Mouse (Mus musculus): Measurements from ENCODE around the gene Mgst3.
"Not testable (repeated sequence)": the region's sequence is repeated elsewhere in the genome, so short reads cannot be mapped to it uniquely, and the experiment has no call there.

- TF ChIP-seq CTCF, EP300 (IDR thresholded peaks at IDR 0.05; ENCODE audit: low read depth): not testable (repeated sequence)
Measured at GRCm38 (mm10) chr1:167345994-167346520, 47.6 kb downstream of the Mgst3 start.

Data from heart, postnatal 0 days (tissue).